Mouse (Mus musculus): Measurements from ENCODE around the gene Iqcf4. TPM values are rescaled to one million over a fixed set of nuclear protein-coding genes. Genes with fewer than 3 reads are reported as not detected.

Gene Iqcf4
- total RNA-seq, 2 experiments from 2014 or later: not detected

Other genes with a start within 250 kb of the Iqcf4 start
- 10 to 100 TPM; 26.2 to 33.5 TPM for gene Dusp7, start 202.4 kb downstream of the Iqcf4 start, total RNA-seq (2021)
- 100 to 1,000 TPM; 471 to 490 TPM for gene Rpl29, start 141.5 kb downstream of the Iqcf4 start, total RNA-seq (2021)
- 10 to 100 TPM; 20.5 to 20.6 TPM for gene Acy1, start 132.7 kb downstream of the Iqcf4 start, total RNA-seq (2021)
- 1 to 10 TPM; 4.5 to 5.0 TPM for gene Abhd14b, start 123.5 kb downstream of the Iqcf4 start, total RNA-seq (2021)
- 10 to 100 TPM; 23.7 to 26.1 TPM for gene Abhd14a, start 123.3 kb downstream of the Iqcf4 start, total RNA-seq (2021)
- 100 to 1,000 TPM in 1 of 2 experiments, 10 to 100 TPM in 1; 96.8 to 101 TPM for gene Pcbp4, start 117.7 kb downstream of the Iqcf4 start, total RNA-seq (2021)
- under 1 TPM in 1 of 2 experiments, not detected in 1; 0.14 TPM for gene Gpr62, start 105.1 kb downstream of the Iqcf4 start, total RNA-seq (2021)
- gene Rrp9, start 95.0 kb downstream of the Iqcf4 start, total RNA-seq (2021): 10 to 100 TPM; 21.3 to 23.3 TPM
- 1 to 10 TPM; 7.5 to 8.3 TPM for gene Parp3, start 94.0 kb downstream of the Iqcf4 start, total RNA-seq (2021)
- gene Iqcf1, start 71.0 kb downstream of the Iqcf4 start, total RNA-seq (2021): not detected
- not detected for gene Iqcf5, start 56.4 kb downstream of the Iqcf4 start, total RNA-seq (2021)
- not detected for gene Iqcf3, start 9.4 kb downstream of the Iqcf4 start, total RNA-seq (2021)
- not detected for gene Iqcf6, start 55.6 kb upstream of the Iqcf4 start, total RNA-seq (2021)
- gene Grm2, start 85.1 kb upstream of the Iqcf4 start, total RNA-seq (2021): not detected
- 10 to 100 TPM; 31.0 to 38.0 TPM for gene Tex264, start 114.9 kb upstream of the Iqcf4 start, total RNA-seq (2021)
- gene Rad54l2, start 218.2 kb upstream of the Iqcf4 start, total RNA-seq (2021): 10 to 100 TPM; 17.8 to 18.2 TPM